Mouse (Mus musculus): Measurements from ENCODE around the gene Nup93.

DNA sequence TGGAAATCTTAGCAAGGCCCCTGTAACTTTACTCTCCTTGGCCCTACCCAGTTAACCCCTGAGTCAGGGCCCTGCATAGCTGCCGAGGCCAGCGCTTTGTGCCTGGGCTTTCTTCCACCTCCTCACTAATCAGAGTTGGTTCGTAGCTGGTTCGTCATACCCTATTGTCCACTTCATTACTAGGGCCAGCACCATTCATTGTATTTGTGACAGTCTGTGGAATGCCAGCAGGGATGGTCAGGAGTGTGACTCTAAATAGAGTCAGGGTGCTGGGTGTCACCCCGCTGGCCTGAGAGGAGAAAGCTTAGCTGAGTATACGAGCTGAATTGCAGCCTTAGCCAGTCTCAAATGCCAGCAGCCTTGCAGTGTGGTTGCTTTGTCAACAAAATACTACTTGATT is 82.7 kb downstream of the Nup93 start:
- no peak for TF ChIP-seq CTCF (IDR thresholded peaks at IDR 0.05; ENCODE audit: low read depth, low read length)
- TF ChIP-seq TAL1 (conservative IDR thresholded peaks at IDR 0.05; ENCODE audit: low read depth, low read length): no peak
- TF ChIP-seq POLR2AphosphoS5 (IDR thresholded peaks at IDR 0.05; ENCODE audit: insufficient replicate concordance, low read depth, low read length): no peak

All from G1E (cell line).